Mouse (Mus musculus): ENCODE data around the gene Tsnax. TPM values are rescaled to one million over a fixed set of nuclear protein-coding genes. Genes with fewer than 3 reads are reported as not detected.

Tsnax gene
- total RNA-seq (2021) = 10 to 100 TPM; 82.3 to 85.1 TPM

GRCm38 (mm10) chr8:125012695-125013627, at the start of gene Tsnax:
TSS of gene Tsnax (plus strand) at chr8:125012997.
- DNase-seq = peak; percentile 94 to 95
- intact Hi-C loops (cut with DNase I) = loop anchor here (2.0 to 5.0 kb wide), 2 partner anchors 66 to 116 kb away; partner anchors contain the start of genes Exoc8 and Sprtn

DNA sequence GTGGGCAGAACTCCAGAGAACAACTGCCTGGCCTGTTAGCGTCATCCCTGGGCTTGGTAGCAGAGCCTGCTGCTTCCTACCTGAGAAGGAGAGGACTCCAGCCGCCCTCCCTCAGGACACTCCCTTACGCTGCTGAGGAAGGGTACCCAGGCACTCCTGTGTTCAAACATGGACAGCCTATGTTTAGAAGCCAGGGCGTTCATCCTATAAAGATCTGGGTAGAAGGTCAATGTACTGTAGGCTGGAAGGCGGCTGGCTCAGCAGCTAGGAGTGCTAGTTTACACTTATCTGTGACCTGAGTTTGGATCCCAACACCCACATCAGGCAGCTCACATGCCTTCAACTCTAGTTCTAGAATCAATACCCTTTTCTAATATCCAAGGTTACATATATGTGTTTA, 49.6 kb upstream of the Tsnax start:
- intact Hi-C loops (cut with DNase I) = no loop called here
- no peak for DNase-seq

GRCm38 (mm10) chr8:124964966-124965365, 47.8 kb upstream of the Tsnax start:
- no peak for DNase-seq
- intact Hi-C loops (cut with DNase I) = no loop called here

DNA sequence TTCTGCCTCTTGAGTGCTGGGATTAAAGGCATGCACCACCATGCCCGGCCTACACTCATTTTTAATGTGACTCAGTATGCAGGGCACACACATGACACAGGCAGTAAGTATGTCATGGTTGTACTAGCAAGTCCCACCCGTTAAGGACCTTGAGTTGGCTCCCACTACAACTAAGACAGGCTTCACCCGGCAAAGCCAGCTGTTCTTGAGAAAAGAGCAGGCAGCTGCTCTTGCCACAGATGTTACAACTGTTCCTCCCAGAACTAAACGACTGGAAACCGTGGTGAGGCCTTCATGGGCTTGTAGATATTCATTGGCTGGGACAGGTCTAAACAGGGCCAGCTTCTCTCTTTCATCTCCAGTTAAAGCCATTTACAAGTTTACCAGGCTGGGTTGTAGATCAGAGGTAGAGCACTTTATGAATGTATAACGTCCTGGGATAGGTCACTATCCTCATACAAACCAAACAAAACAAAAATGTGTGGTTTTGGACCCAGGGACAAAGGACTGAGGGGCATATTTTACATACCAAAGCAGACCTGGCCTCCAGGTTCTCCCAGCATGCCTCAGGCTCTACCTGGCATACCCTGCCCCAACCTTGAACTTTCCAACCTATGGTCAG, 42.4 kb upstream of the Tsnax start:
- DNase-seq = no peak

GRCm38 (mm10) chr8:124973221-124973620, 39.6 kb upstream of the Tsnax start:
- intact Hi-C loops (cut with DNase I) = no loop called here
- DNase-seq = no peak

More for the DNA sequence above, 42.4 kb upstream of the Tsnax start:
- intact Hi-C loops (cut with DNase I) = no loop called here

DNA sequence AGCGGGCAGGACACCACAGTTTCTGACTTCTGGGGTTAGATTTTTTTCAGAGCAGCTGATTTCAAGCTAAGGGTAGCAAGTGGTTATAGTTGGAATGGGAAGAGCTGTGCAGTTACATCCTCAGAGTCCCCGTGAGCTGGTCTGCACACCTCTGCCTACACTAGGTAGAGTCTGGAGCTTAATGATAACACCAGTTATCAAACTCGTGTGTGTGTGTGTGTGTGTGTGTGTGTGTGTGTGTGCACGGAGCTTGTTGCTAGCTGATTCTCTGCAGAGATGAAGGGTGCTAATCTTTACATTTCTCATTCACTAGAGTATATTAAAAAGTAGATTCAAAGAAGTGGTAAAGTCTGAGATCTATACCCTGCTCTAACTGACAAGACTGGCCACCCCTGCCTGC, 38.5 kb upstream of the Tsnax start:
- DNase-seq = no peak
- intact Hi-C loops (cut with DNase I) = no loop called here

DNA sequence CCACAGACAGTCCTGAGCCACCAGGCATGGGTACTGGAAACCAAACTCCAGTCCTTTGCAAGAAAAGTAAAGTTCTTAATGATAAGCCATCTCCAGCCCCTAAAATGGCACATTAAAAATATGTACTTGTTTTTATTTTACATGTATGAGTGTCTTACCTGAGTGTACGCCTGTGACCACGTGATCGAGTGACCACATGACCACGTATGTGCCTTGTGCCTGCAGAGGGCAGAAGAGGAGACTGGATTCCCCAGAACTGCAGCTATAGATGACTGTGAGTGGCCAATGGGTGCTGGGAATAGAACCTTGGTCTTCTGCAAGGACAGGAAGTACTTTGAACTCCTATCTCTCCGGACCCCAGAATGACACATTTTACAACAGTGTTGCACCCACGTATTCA, 36.6 kb upstream of the Tsnax start:
- intact Hi-C loops (cut with DNase I) = no loop called here
- DNase-seq = no peak

DNA sequence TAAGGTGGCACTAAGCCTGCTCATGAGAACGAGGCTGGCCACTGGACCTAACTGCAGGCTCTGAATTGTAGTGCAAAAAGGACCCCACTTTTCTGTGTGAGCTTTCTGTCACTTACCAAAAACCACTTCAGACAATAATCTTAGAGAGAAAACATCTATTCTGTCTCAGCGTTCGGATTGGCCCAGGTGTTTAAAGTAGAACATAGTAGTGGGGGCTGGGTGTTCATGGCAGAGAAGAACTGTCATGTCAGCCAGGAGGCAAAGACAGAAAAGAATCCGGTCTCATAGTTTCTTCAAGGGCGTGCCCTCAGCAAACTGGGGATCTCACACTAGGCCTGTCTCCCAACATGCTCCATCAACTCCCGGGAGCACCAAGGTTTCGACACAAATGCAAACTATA, 34.8 kb upstream of the Tsnax start:
- intact Hi-C loops (cut with DNase I) = no loop called here
- no peak for DNase-seq

GRCm38 (mm10) chr8:124980036-124980435, 32.8 kb upstream of the Tsnax start:
- no peak for DNase-seq
- intact Hi-C loops (cut with DNase I) = no loop called here

DNA sequence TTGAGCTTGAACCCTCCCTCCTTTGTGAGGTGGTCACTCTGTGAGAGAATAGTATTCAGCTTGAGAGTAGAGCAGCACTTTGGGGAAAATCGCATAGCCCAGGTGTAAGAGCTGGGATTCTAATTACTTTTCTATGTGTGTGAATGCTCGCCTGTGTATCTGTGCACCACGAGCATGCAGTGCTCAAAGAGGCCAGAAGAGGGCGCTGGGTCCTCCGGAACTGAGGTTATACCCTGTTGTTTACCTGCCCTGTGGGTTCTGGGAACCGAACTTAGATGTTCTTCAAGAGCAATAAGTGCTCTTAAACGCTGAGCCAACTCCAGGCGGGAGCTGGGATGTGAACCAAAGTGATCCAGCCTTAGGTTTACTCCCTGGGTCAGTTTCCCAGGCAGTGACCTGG, 32.0 kb upstream of the Tsnax start:
- intact Hi-C loops (cut with DNase I) = no loop called here
- DNase-seq = no peak

DNA sequence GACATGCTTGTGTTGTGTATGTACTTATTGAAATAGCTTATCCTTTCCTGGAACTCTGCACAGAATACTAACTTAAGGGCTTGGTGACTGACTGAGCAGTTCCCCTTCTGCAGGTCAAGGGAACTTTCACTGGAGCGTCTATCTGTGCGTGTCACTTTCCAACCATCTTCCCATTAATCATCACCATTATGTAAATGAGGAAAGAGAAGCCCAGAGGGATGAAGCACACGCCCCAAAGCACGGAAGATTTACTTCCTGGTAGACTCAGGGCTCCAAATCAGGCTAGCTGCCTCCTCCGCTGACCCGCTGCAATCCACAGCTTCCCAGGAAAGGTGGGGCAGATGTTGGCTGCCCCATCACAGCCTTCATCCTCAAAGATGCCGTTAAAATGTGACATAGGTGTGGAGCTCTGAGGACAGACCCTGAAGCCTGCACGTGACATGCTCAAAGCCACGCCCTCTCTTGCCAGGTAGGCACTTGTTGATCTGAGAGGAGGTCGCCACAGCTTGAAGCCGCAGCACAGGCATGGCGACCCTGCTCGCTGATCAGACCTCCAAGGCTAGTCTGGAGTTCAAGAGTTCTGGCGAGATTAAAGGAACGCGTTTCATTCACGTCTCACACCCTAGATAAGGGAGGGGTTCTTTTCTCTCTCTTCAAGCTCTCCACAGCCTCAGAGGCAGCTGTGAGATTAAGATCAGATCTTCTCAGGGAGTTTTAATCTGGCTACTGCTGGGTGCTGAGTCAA, 21.7 kb upstream of the Tsnax start:
- intact Hi-C loops (cut with DNase I) = no loop called here

GRCm38 (mm10) chr8:124991668-124991926, 21.2 kb upstream of the Tsnax start:
- no peak for DNase-seq
- intact Hi-C loops (cut with DNase I) = no loop called here

More for the DNA sequence above, 21.7 kb upstream of the Tsnax start:
- no peak for DNase-seq

GRCm38 (mm10) chr8:124995776-124996175, 17.0 kb upstream of the Tsnax start:
- no peak for DNase-seq
- intact Hi-C loops (cut with DNase I) = no loop called here

GRCm38 (mm10) chr8:125024085-125024484, 11.3 kb downstream of the Tsnax start:
- intact Hi-C loops (cut with DNase I) = no loop called here
- peak in 1 of 2 experiments; percentile 13 for DNase-seq

- no peak for DNase-seq
- intact Hi-C loops (cut with DNase I) = no loop called here
These were observed 14.4 kb downstream of the Tsnax start for GRCm38 (mm10) chr8:125027211-125027610.

DNA sequence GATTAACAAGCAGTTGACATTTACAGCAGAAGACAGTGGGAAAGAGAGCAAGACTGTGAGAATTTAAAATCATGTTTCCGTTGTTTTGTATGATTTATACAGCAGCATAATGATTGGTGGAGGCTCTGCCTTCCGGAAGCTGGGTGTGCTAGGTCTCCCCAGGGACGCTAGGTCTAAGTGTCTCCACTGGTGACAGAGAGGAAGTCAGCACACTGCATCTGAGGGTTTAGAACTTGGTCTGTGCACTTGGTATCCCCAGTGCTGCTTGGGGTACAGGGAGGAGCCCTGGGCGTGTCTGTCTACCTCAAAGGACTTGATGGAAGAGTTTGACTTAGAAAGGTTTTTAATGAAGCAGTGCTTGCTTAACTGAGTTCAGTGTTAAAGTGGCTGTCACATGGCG, 16.0 kb downstream of the Tsnax start:
- DNase-seq = no peak
- intact Hi-C loops (cut with DNase I) = no loop called here

GRCm38 (mm10) chr8:125031276-125031675, 18.5 kb downstream of the Tsnax start:
- intact Hi-C loops (cut with DNase I) = loop anchor here (5.0 kb wide), 1 partner anchor 79 kb away; no protein-coding TSS in a partner anchor
- DNase-seq = no peak

DNA sequence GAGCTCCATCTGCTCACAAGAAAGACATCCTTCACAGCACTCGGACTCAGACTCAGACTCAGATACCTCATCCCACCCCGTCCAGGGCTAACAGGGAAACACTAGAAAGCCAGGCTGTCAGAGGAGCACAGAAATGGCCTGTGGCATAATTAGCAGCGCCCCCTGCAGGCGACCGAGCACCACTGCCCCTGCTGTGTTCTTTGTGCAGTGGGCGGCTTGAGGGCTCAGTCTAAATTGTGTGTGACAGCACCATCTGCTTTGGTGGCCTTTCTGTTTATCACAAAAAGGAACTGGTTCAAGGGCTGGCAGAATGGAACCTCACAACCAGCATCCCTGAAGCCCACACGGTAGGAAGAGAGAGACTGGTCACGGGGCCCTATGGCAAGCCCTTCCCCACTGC, 21.9 kb downstream of the Tsnax start:
- DNase-seq = peak; percentile 75 to 91
- intact Hi-C loops (cut with DNase I) = loop anchor here (2.0 to 5.0 kb wide), 2 partner anchors 82 to 138 kb away; partner anchors contain the start of genes Exoc8 and Sprtn

- intact Hi-C loops (cut with DNase I) = no loop called here
- peak; percentile 37 to 51 for DNase-seq
These were observed 24.3 kb downstream of the Tsnax start for GRCm38 (mm10) chr8:125037081-125037480.

DNA sequence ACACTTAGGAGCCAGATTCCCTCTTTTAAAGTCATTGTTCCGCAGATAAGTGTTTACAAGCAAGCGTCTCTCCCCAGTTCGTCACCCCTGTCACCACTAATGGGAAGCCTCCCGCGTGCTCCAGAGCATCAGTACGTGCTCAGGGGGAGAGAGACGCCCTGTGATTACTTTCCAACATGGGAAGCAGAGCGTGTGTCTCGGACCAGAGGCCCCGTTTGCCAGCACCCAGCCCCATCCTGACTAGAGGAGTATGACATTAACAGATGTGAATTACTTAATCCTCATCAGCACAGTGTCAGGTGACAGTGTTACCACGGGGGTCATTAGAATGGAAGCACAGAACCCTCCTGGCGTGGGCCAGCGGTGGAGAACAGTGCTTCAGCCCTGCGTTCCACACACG, 25.9 kb downstream of the Tsnax start:
- DNase-seq = peak; percentile 36 to 48

More for the DNA sequence above, 25.9 kb downstream of the Tsnax start:
- intact Hi-C loops (cut with DNase I) = no loop called here

Data from heart, postnatal 10 days (tissue).